ENCODE assay signal across 9 mouse cellular contexts in genomic region chr17:79472106-79472995, GRCm38 (mm10).
A peak's percentile ranks its signal among the peaks of the same experiment; 100 is the strongest.
DNase-seq lines count a peak whose midpoint lies in the region; ATAC-seq lines count a peak whose summit lies in the region.
"Had no signal": no experiment of that assay in that cellular context is flagged by ENCODE, and none has a peak within 500 bp of the region (broad histone marks: within the 10 kb centered on the region; RNA-seq: fewer than 3 reads in every experiment).

No protein-coding gene starts in this region.

- no peaks in the 10 kb centered on the region for H3K36me3 ChIP-seq in embryonic facial prominence, embryonic 15.5 days
- H3K36me3 ChIP-seq: embryonic facial prominence, embryonic 13.5 days had no signal

- H3K9ac ChIP-seq in embryonic facial prominence, embryonic 15.5 days = no peak overlapping the region
- H3K9ac ChIP-seq: embryonic facial prominence, embryonic 13.5 days had no signal

- intact Hi-C loops in heart, postnatal 25 days (cut with DNase I) = no loop called here
- intact Hi-C loops in heart, postnatal 36 days (cut with DNase I) = loop anchor here (5.0 kb wide), 1 partner anchor 360 kb away; no protein-coding TSS in a partner anchor

- peak; percentile 39 to 45 for DNase-seq in heart, adult 9 months (ENCODE audit: low spot score in 2 of 2)
- no peak for DNase-seq in heart, postnatal 25 days (ENCODE audit: low spot score)
- peak; percentile 20 to 35 for DNase-seq in heart, postnatal 36 days
- DNase-seq in lung, postnatal 36 days = peak; percentile 74
- no peak for DNase-seq in layer of hippocampus, adult 9-11 months
- DNase-seq in cerebellum, adult 11 months = no peak

- H3K27ac ChIP-seq in embryonic facial prominence, embryonic 15.5 days (replicated peaks) = no peak overlapping the region
- H3K27ac ChIP-seq: embryonic facial prominence, embryonic 13.5 days had no signal

- no peaks in the 10 kb centered on the region for H3K27me3 ChIP-seq in embryonic facial prominence, embryonic 15.5 days
- H3K27me3 ChIP-seq: embryonic facial prominence, embryonic 13.5 days had no signal

- H3K9me3 ChIP-seq in embryonic facial prominence, embryonic 15.5 days (replicated peaks) = no peaks in the 10 kb centered on the region
- H3K9me3 ChIP-seq: embryonic facial prominence, embryonic 13.5 days had no signal

- 0 out of 2 replicates have a peak overlapping the region, but pooled peaks have one; percentile 8 for H3K4me2 ChIP-seq in embryonic facial prominence, embryonic 15.5 days (replicated peaks)
- H3K4me2 ChIP-seq: embryonic facial prominence, embryonic 13.5 days had no signal

- peaks cover 7% of the 10 kb centered on the region; the same call in 1 of the 2 replicates for H3K4me1 ChIP-seq in embryonic facial prominence, embryonic 15.5 days

- 41% methylated on average over 10 of the region's 10 CpGs for WGBS in embryonic facial prominence, embryonic 15.5 days

- no peak overlapping the region for H3K4me3 ChIP-seq in embryonic facial prominence, embryonic 15.5 days (replicated peaks)
- H3K4me3 ChIP-seq: embryonic facial prominence, embryonic 13.5 days had no signal

- ATAC-seq in embryonic facial prominence, embryonic 15.5 days (ENCODE audit: insufficient number of reproducible peaks, low FRiP score, low TSS enrichment, low read depth) = peak; percentile 87
- no peak for ATAC-seq in frontal cortex, adult (ENCODE audit: low TSS enrichment)

Comparison
In these comparisons a context has a peak if more than half of its experiments do, and no peak if none do; other contexts are left out.
1. DNase-seq: peak in heart, adult 9 months (2 of 2), heart, postnatal 36 days (2 of 2) and lung, postnatal 36 days (single experiment); none in heart, postnatal 25 days (single experiment), layer of hippocampus, adult 9-11 months (single experiment) and cerebellum, adult 11 months (single experiment).